In genomic region chr11:26489761-26490466, GRCm38 (mm10) we compare ENCODE assay signal across 8 mouse cellular contexts.
DNase-seq lines count a peak whose midpoint lies in the region; ATAC-seq and TF ChIP-seq lines count a peak whose summit lies in the region.

No protein-coding gene starts in this region.

- H3K4me1 ChIP-seq in forebrain, postnatal 0 days (ENCODE audit: insufficient read depth), result no peaks in the 10 kb centered on the region
- H3K4me1 ChIP-seq in lung, embryonic 14.5 days (ENCODE audit: insufficient read depth), result no peaks in the 10 kb centered on the region

- WGBS in forebrain, postnatal 0 days, result 74% methylated on average over 12 of the region's 12 CpGs
- WGBS in lung, embryonic 14.5 days, result 14% methylated on average over 12 of the region's 12 CpGs

- no peak overlapping the region for H3K9ac ChIP-seq in forebrain, postnatal 0 days
- no peak overlapping the region for H3K9ac ChIP-seq in lung, embryonic 14.5 days

- no peak overlapping the region for H3K4me2 ChIP-seq in forebrain, postnatal 0 days (ENCODE audit: low read depth)
- H3K4me2 ChIP-seq in lung, embryonic 14.5 days, result 0 out of 2 replicates have a peak overlapping the region, but pooled peaks have one; percentile 29

- no peaks in the 10 kb centered on the region for H3K9me3 ChIP-seq in forebrain, postnatal 0 days (ENCODE audit: low read length)
- H3K9me3 ChIP-seq in lung, embryonic 14.5 days (ENCODE audit: low read depth, low read length), result no peaks in the 10 kb centered on the region

- H3K27me3 ChIP-seq in forebrain, postnatal 0 days (ENCODE audit: insufficient read depth, low read length), result no peaks in the 10 kb centered on the region
- H3K27me3 ChIP-seq in lung, embryonic 14.5 days (ENCODE audit: insufficient read depth, low read length), result no peaks in the 10 kb centered on the region

- H3K27ac ChIP-seq in forebrain, postnatal 0 days (ENCODE audit: low read depth, low read length), result no peak overlapping the region
- peak overlapping the region; percentile 7; the same call in 1 of the 2 replicates for H3K27ac ChIP-seq in lung, embryonic 14.5 days (ENCODE audit: low read depth)

- ATAC-seq in forebrain, postnatal 0 days, result peak; percentile 89
- peak; percentile 96 for ATAC-seq in lung, embryonic 14.5 days (ENCODE audit: insufficient read depth)

- intact Hi-C loops in heart, postnatal 36 days (cut with DNase I), result loop anchor here (10.0 kb wide), 1 partner anchor 285 kb away; no protein-coding TSS in a partner anchor

- H3K36me3 ChIP-seq in forebrain, postnatal 0 days (ENCODE audit: insufficient read depth), result no peaks in the 10 kb centered on the region
- H3K36me3 ChIP-seq in lung, embryonic 14.5 days (ENCODE audit: insufficient read depth), result no peaks in the 10 kb centered on the region

- peak; percentile 9 for DNase-seq in ovary, postnatal 10 days (ENCODE audit: low spot score)
- no peak for DNase-seq in ovary, adult 18-20 months (ENCODE audit: low spot score)
- peak; percentile 82 for DNase-seq in forebrain, postnatal 0 days
- peak; percentile 26 to 33 for DNase-seq in heart, postnatal 36 days
- DNase-seq in layer of hippocampus, adult 11-12 months (ENCODE audit: low spot score), result peak; percentile 34
- peak; percentile 83 for DNase-seq in lung, embryonic 14.5 days
- peak; percentile 36 for DNase-seq in retina, embryonic 14.5 days (ENCODE audit: low spot score)
- DNase-seq in Muller cell, postnatal 12 days (ENCODE audit: inconsistent ontology term), result no peak

- TF ChIP-seq CTCF in forebrain, postnatal 0 days (IDR thresholded peaks at IDR 0.05; ENCODE audit: low read depth), result peak; percentile 83
- peak; percentile 61 for TF ChIP-seq CTCF in lung, embryonic 14.5 days (IDR thresholded peaks at IDR 0.05; ENCODE audit: low read depth)

- no peak overlapping the region for H3K4me3 ChIP-seq in forebrain, postnatal 0 days (ENCODE audit: low read depth, low read length)
- H3K4me3 ChIP-seq in lung, embryonic 14.5 days (ENCODE audit: low read depth, low read length), result no peak overlapping the region

Comparison
In these comparisons a context has a peak if more than half of its experiments do, and no peak if none do; other contexts are left out.
1. DNase-seq: peak in ovary, postnatal 10 days (single experiment), forebrain, postnatal 0 days (single experiment), heart, postnatal 36 days (2 of 2), layer of hippocampus, adult 11-12 months (single experiment), lung, embryonic 14.5 days (single experiment) and retina, embryonic 14.5 days (single experiment); none in ovary, adult 18-20 months (single experiment) and Muller cell, postnatal 12 days (single experiment).